Mouse (Mus musculus) urinary bladder, postnatal 36 days (tissue): ENCODE measurements around the gene Rab40c.

Source experiments
- DNase-seq, 2 experiments: peaks; one replicate each; pipeline ENCODE4 v3.0.0; 2022; ENCODE audit warnings: low spot score in 2 of 2, mixed read lengths in 1 of 2

The Rab40c gene

GRCm38 (mm10) chr17:25946349-25946748, 26.8 kb upstream of the Rab40c start:
- no peak for DNase-seq

GRCm38 (mm10) chr17:25945517-25946155, 26.1 kb upstream of the Rab40c start:
- DNase-seq, result no peak

- no peak for DNase-seq
Measured at GRCm38 (mm10) chr17:25944366-25945163, 25.0 kb upstream of the Rab40c start, which contains the start of the genes Pigq and Nhlrc4. Gene Pigq, minus strand, starts transcription at chr17:25944936. Gene Nhlrc4, minus strand, starts transcription at chr17:25944961.

GRCm38 (mm10) chr17:25943769-25944168, 24.2 kb upstream of the Rab40c start:
- no peak for DNase-seq

GRCm38 (mm10) chr17:25943221-25943620, 23.7 kb upstream of the Rab40c start:
- no peak for DNase-seq

- DNase-seq, result no peak
Measured at GRCm38 (mm10) chr17:25942597-25943151, 23.1 kb upstream of the Rab40c start.

- peak; percentile 72 to 75 for DNase-seq
Measured at GRCm38 (mm10) chr17:25941511-25942241, 22.1 kb upstream of the Rab40c start.

GRCm38 (mm10) chr17:25934526-25934925, 15.0 kb upstream of the Rab40c start:
- DNase-seq, result peak in 1 of 2 experiments; percentile 36

GRCm38 (mm10) chr17:25925348-25925747, 5.8 kb upstream of the Rab40c start:
- peak in 1 of 2 experiments; percentile 56 for DNase-seq

- DNase-seq, result no peak
Measured at GRCm38 (mm10) chr17:25922120-25922519, 2.6 kb upstream of the Rab40c start.

- DNase-seq, result peak; percentile 99 to 100
Measured at GRCm38 (mm10) chr17:25919786-25920642, 487 bp upstream of the Rab40c start.

- DNase-seq, result no peak
Measured at GRCm38 (mm10) chr17:25918037-25918750, 1.3 kb downstream of the Rab40c start.

- peak in 1 of 2 experiments; percentile 33 for DNase-seq
Measured at GRCm38 (mm10) chr17:25916931-25917647, 2.4 kb downstream of the Rab40c start.

- DNase-seq, result no peak
Measured at GRCm38 (mm10) chr17:25914295-25914694, 5.2 kb downstream of the Rab40c start.

- no peak for DNase-seq
Measured at GRCm38 (mm10) chr17:25913877-25914275, 5.7 kb downstream of the Rab40c start.

GRCm38 (mm10) chr17:25913186-25913876, 6.2 kb downstream of the Rab40c start:
- DNase-seq, result no peak

GRCm38 (mm10) chr17:25911816-25912215, 7.7 kb downstream of the Rab40c start:
- peak; percentile 23 to 35 for DNase-seq

- no peak for DNase-seq
Measured at GRCm38 (mm10) chr17:25907640-25908039, 11.9 kb downstream of the Rab40c start.

- DNase-seq, result no peak
Measured at GRCm38 (mm10) chr17:25903061-25903460, 16.5 kb downstream of the Rab40c start.
